Mouse (Mus musculus): Measurements from ENCODE around the gene Dst. TPM values are rescaled to one million over a fixed set of nuclear protein-coding genes. Genes with fewer than 3 reads are reported as not detected.

The Dst gene
- polyA plus RNA-seq, 1 experiment from 2014 or later, result 15.6 TPM

GRCm38 (mm10) chr1:34006828-34007361 lies 98.9 kb downstream of the Dst start:
- no peak overlapping the region for H3K9ac ChIP-seq
- no peaks in the 10 kb centered on the region for H3K36me3 ChIP-seq (ENCODE audit: insufficient read depth)
- H3K9me3 ChIP-seq (ENCODE audit: low read depth, low read length), result no peaks in the 10 kb centered on the region
- peak overlapping the region; percentile 76 for H3K4me2 ChIP-seq
- peaks cover 3% of the 10 kb centered on the region for H3K27me3 ChIP-seq (ENCODE audit: insufficient read depth, low read length)
- no peak for TF ChIP-seq CTCF (IDR thresholded peaks at IDR 0.05; ENCODE audit: low read depth)
- ATAC-seq (ENCODE audit: insufficient read depth), result no peak
- no peaks in the 10 kb centered on the region for H3K4me1 ChIP-seq (ENCODE audit: insufficient read depth)
- no peak overlapping the region; the same call in 1 of the 2 replicates for H3K4me3 ChIP-seq (ENCODE audit: low read depth, low read length)
- H3K27ac ChIP-seq (ENCODE audit: low read depth), result no peak overlapping the region
- 51% methylated on average over 5 of the region's 5 CpGs for WGBS
- DNase-seq, result no peak

GRCm38 (mm10) chr1:34007379-34007778 lies 99.4 kb downstream of the Dst start:
- WGBS, result 52% methylated on average over 4 of the region's 4 CpGs
- Histone ChIP-seq H3K4me2 (no peak overlapping the region; the same call in 1 of the 2 replicates), H3K4me1 (ENCODE audit: insufficient read depth) (no peaks in the 10 kb centered on the region), H3K4me3 (ENCODE audit: low read depth, low read length) (no peak overlapping the region), H3K9ac (no peak overlapping the region), H3K36me3 (ENCODE audit: insufficient read depth) (no peaks in the 10 kb centered on the region), H3K27ac (ENCODE audit: low read depth) (no peak overlapping the region), H3K27me3 (ENCODE audit: insufficient read depth, low read length) (peaks cover 5% of the 10 kb centered on the region), H3K9me3 (ENCODE audit: low read depth, low read length) (no peaks in the 10 kb centered on the region)
- no peak for TF ChIP-seq CTCF (IDR thresholded peaks at IDR 0.05; ENCODE audit: low read depth)
- DNase-seq (no peak), ATAC-seq (ENCODE audit: insufficient read depth) (no peak)

GRCm38 (mm10) chr1:34011051-34011677 lies 103.1 kb downstream of the Dst start:
- DNase-seq (peak; percentile 79), ATAC-seq (ENCODE audit: insufficient read depth) (peak; percentile 84)
- WGBS, result 1% methylated on average over 42 of the region's 47 CpGs
- no peak overlapping the region; the same call in 1 of the 2 replicates for H3K27ac ChIP-seq (ENCODE audit: low read depth)
- no peaks in the 10 kb centered on the region for H3K4me1 ChIP-seq (ENCODE audit: insufficient read depth)
- no peaks in the 10 kb centered on the region for H3K9me3 ChIP-seq (ENCODE audit: low read depth, low read length)
- H3K4me3 ChIP-seq (ENCODE audit: low read depth, low read length), result peak overlapping the region; percentile 68
- H3K36me3 ChIP-seq (ENCODE audit: insufficient read depth), result no peaks in the 10 kb centered on the region
- H3K27me3 ChIP-seq (ENCODE audit: insufficient read depth, low read length), result peaks cover 5% of the 10 kb centered on the region
- peak overlapping the region; percentile 98 for H3K4me2 ChIP-seq
- peak overlapping the region; percentile 65 for H3K9ac ChIP-seq
- peak; percentile 34 for TF ChIP-seq CTCF (IDR thresholded peaks at IDR 0.05; ENCODE audit: low read depth)

- Histone ChIP-seq H3K4me2 (peak overlapping the region; percentile 98), H3K9ac (peak overlapping the region; percentile 65), H3K9me3 (ENCODE audit: low read depth, low read length) (no peaks in the 10 kb centered on the region), H3K4me1 (ENCODE audit: insufficient read depth) (no peaks in the 10 kb centered on the region), H3K27ac (ENCODE audit: low read depth) (no peak overlapping the region; the same call in 1 of the 2 replicates), H3K4me3 (ENCODE audit: low read depth, low read length) (peak overlapping the region; percentile 68), H3K27me3 (ENCODE audit: insufficient read depth, low read length) (peaks cover 5% of the 10 kb centered on the region), H3K36me3 (ENCODE audit: insufficient read depth) (no peaks in the 10 kb centered on the region)
- no peak for DNase-seq
- TF ChIP-seq CTCF (IDR thresholded peaks at IDR 0.05; ENCODE audit: low read depth), result no peak
- peak; percentile 73 for ATAC-seq (ENCODE audit: insufficient read depth)
- WGBS, result under 1% methylated on average over 16 of the region's 16 CpGs
These were observed 103.8 kb downstream of the Dst start for GRCm38 (mm10) chr1:34011821-34012271.

- no peak overlapping the region for H3K9ac ChIP-seq
- WGBS, result 69% methylated on average over 5 of the region's 5 CpGs
These were observed 105.5 kb downstream of the Dst start for GRCm38 (mm10) chr1:34013490-34013889.

GRCm38 (mm10) chr1:34016780-34017179 lies 108.8 kb downstream of the Dst start:
- H3K27ac ChIP-seq (ENCODE audit: low read depth), result no peak overlapping the region

More at GRCm38 (mm10) chr1:34013490-34013889, 105.5 kb downstream of the Dst start:
- no peaks in the 10 kb centered on the region for H3K9me3 ChIP-seq (ENCODE audit: low read depth, low read length)
- no peak overlapping the region for H3K4me3 ChIP-seq (ENCODE audit: low read depth, low read length)
- H3K27ac ChIP-seq (ENCODE audit: low read depth), result no peak overlapping the region
- TF ChIP-seq CTCF (IDR thresholded peaks at IDR 0.05; ENCODE audit: low read depth), result no peak
- DNase-seq, result no peak
- no peaks in the 10 kb centered on the region for H3K4me1 ChIP-seq (ENCODE audit: insufficient read depth)
- H3K27me3 ChIP-seq (ENCODE audit: insufficient read depth, low read length), result peaks cover 5% of the 10 kb centered on the region
- H3K36me3 ChIP-seq (ENCODE audit: insufficient read depth), result no peaks in the 10 kb centered on the region
- H3K4me2 ChIP-seq, result no peak overlapping the region
- no peak for ATAC-seq (ENCODE audit: insufficient read depth)

GRCm38 (mm10) chr1:34017323-34017722 lies 109.3 kb downstream of the Dst start:
- H3K4me3 ChIP-seq (ENCODE audit: low read depth, low read length), result no peak overlapping the region
- no peak for TF ChIP-seq CTCF (IDR thresholded peaks at IDR 0.05; ENCODE audit: low read depth)
- no peak overlapping the region for H3K9ac ChIP-seq
- no peak overlapping the region for H3K27ac ChIP-seq (ENCODE audit: low read depth)
- no peak for DNase-seq
- no peaks in the 10 kb centered on the region for H3K36me3 ChIP-seq (ENCODE audit: insufficient read depth)
- no peaks in the 10 kb centered on the region for H3K9me3 ChIP-seq (ENCODE audit: low read depth, low read length)
- no peak for ATAC-seq (ENCODE audit: insufficient read depth)
- no peak overlapping the region for H3K4me2 ChIP-seq
- H3K4me1 ChIP-seq (ENCODE audit: insufficient read depth), result no peaks in the 10 kb centered on the region
- WGBS, result 90% methylated on average over 4 of the region's 4 CpGs
- no peaks in the 10 kb centered on the region for H3K27me3 ChIP-seq (ENCODE audit: insufficient read depth, low read length)

More at GRCm38 (mm10) chr1:34016780-34017179, 108.8 kb downstream of the Dst start:
- 80% methylated on average over 15 of the region's 15 CpGs for WGBS
- DNase-seq (no peak), ATAC-seq (ENCODE audit: insufficient read depth) (no peak)
- Histone ChIP-seq H3K9me3 (ENCODE audit: low read depth, low read length) (no peaks in the 10 kb centered on the region), H3K36me3 (ENCODE audit: insufficient read depth) (no peaks in the 10 kb centered on the region), H3K4me2 (no peak overlapping the region), H3K9ac (no peak overlapping the region), H3K4me1 (ENCODE audit: insufficient read depth) (no peaks in the 10 kb centered on the region), H3K27me3 (ENCODE audit: insufficient read depth, low read length) (peaks cover 4% of the 10 kb centered on the region), H3K4me3 (ENCODE audit: low read depth, low read length) (no peak overlapping the region)
- no peak for TF ChIP-seq CTCF (IDR thresholded peaks at IDR 0.05; ENCODE audit: low read depth)
